Comparison of ENCODE assay signal across 32 mouse cellular contexts in the genomic region with DNA sequence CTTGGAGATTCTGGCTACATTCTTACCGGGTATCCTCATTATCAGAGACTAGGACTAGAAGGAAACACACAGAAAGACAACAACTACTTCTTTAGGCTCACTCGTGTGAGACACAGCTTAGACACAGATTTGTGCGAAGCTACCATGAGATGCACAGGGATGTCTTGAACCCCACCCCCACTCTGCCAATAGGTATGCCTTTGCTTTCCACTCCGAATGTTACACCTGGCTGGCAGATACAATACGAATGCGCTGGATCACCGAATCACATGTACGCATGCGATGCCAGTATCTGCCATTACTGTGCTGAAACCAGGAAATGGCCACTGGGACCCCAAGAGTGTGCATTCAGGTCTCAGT.
"Had no signal": no experiment of that assay in that cellular context is flagged by ENCODE, and none has a peak within 500 bp of the region (broad histone marks: within the 10 kb centered on the region; RNA-seq: fewer than 3 reads in every experiment).

No protein-coding gene starts in this region.

- H3K36me3 ChIP-seq: heart, embryonic 13.5 days; heart, embryonic 15.5 days; hindbrain, embryonic 12.5 days; hindbrain, embryonic 13.5 days; hindbrain, embryonic 15.5 days; intestine, embryonic 15.5 days; kidney, embryonic 15.5 days had no signal

- H3K27me3 ChIP-seq: heart, embryonic 13.5 days; heart, embryonic 15.5 days; hindbrain, embryonic 12.5 days; hindbrain, embryonic 13.5 days; hindbrain, embryonic 15.5 days; intestine, embryonic 15.5 days; kidney, embryonic 15.5 days had no signal

- H3K9me3 ChIP-seq: heart, embryonic 13.5 days; heart, embryonic 15.5 days; hindbrain, embryonic 12.5 days; hindbrain, embryonic 13.5 days; hindbrain, embryonic 15.5 days; intestine, embryonic 15.5 days; kidney, embryonic 15.5 days had no signal

- ATAC-seq: hindbrain, embryonic 16.5 days; hindbrain, postnatal 0 days; inflammation-experienced regulatory T-cells, adult 6 months; intestine, embryonic 15.5 days; intestine, embryonic 16.5 days; intestine, postnatal 0 days had no signal

- H3K4me1 ChIP-seq: intestine, embryonic 15.5 days; kidney, embryonic 15.5 days had no signal

- DNase-seq: heart, postnatal 10 days; heart, postnatal 36 days; heart, postnatal 4 days; kidney, adult 11 months; kidney, adult 18-20 months; kidney, adult 2 months; kidney, adult 8-10 months; kidney, adult 9 months; kidney, postnatal 10 days; kidney, postnatal 14 days; kidney, postnatal 25 days; kidney, postnatal 36 days; kidney, postnatal 4 days; layer of hippocampus, adult 9-11 months; layer of hippocampus, postnatal 36 days had no signal

- H3K9ac ChIP-seq: heart, embryonic 13.5 days; heart, embryonic 15.5 days; hindbrain, embryonic 12.5 days; hindbrain, embryonic 13.5 days; hindbrain, embryonic 14.5 days; hindbrain, embryonic 15.5 days; intestine, embryonic 15.5 days; kidney, embryonic 15.5 days had no signal

- H3K4me3 ChIP-seq: heart, embryonic 13.5 days; heart, embryonic 15.5 days; hindbrain, embryonic 12.5 days; hindbrain, embryonic 13.5 days; hindbrain, embryonic 15.5 days; intestine, embryonic 15.5 days; kidney, embryonic 15.5 days; layer of hippocampus, adult 2 months; left cerebral cortex, adult 2 months had no signal

- H3K27ac ChIP-seq: heart, embryonic 13.5 days; heart, embryonic 15.5 days; hindbrain, embryonic 12.5 days; hindbrain, embryonic 13.5 days; hindbrain, embryonic 14.5 days; hindbrain, embryonic 15.5 days; hindbrain, postnatal 0 days; intestine, embryonic 15.5 days; kidney, embryonic 15.5 days; kidney, postnatal 0 days; layer of hippocampus, adult 2 months; left cerebral cortex, adult 2 months had no signal

- H3K4me2 ChIP-seq: heart, embryonic 11.5 days; heart, embryonic 13.5 days; heart, embryonic 15.5 days; hindbrain, embryonic 12.5 days; hindbrain, embryonic 13.5 days; hindbrain, embryonic 14.5 days; hindbrain, embryonic 15.5 days; intestine, embryonic 15.5 days; kidney, embryonic 15.5 days had no signal
